Mouse (Mus musculus): Measurements from ENCODE around the gene Manf. TPM values are rescaled to one million over a fixed set of nuclear protein-coding genes. Genes with fewer than 3 reads are reported as not detected.

Gene Manf
- polyA plus RNA-seq, 1 experiment from 2014 or later, result 284 TPM

- Histone ChIP-seq H3K9ac (ENCODE audit: low read length) (peak within 1 kb of the TSS; percentile 75), H3K4me1 (ENCODE audit: control insufficient read depth, insufficient read depth, low read length) (no peaks in the 10 kb centered on the region), H3K27me3 (ENCODE audit: control insufficient read depth, insufficient read depth, low read length) (no peaks in the 10 kb centered on the region), H3K9me3 (ENCODE audit: control insufficient read depth, low read length) (no peaks in the 10 kb centered on the region), H3K27ac (ENCODE audit: low read depth, low read length) (peak within 1 kb of the TSS; percentile 80), H3K4me2 (ENCODE audit: low read depth) (peak within 1 kb of the TSS; percentile 73), H3K36me3 (ENCODE audit: control insufficient read depth, insufficient read depth, low read length) (no peaks in the 10 kb centered on the region), H3K4me3 (ENCODE audit: low read depth, low read length) (peak within 1 kb of the TSS; percentile 89)
- DNase-seq (ENCODE audit: low spot score) (peak; percentile 99), ATAC-seq (ENCODE audit: insufficient read depth, low FRiP score, low TSS enrichment) (peak; percentile 98)
- under 1% methylated on average over 40 of the region's 71 CpGs for WGBS
Observed at GRCm38 (mm10) chr9:106821618-106822380, 70.0 kb downstream of the Manf start, which contains the start of gene Dcaf1. Gene Dcaf1 (plus strand): TSS chr9:106821874.

GRCm38 (mm10) chr9:106821050-106821617, 70.6 kb downstream of the Manf start:
- Histone ChIP-seq H3K27ac (ENCODE audit: low read depth, low read length) (no peak overlapping the region), H3K4me2 (ENCODE audit: low read depth) (peak overlapping the region; percentile 39), H3K4me1 (ENCODE audit: control insufficient read depth, insufficient read depth, low read length) (no peaks in the 10 kb centered on the region), H3K9ac (ENCODE audit: low read length) (peak overlapping the region; percentile 40), H3K4me3 (ENCODE audit: low read depth, low read length) (peak overlapping the region; percentile 89), H3K36me3 (ENCODE audit: control insufficient read depth, insufficient read depth, low read length) (no peaks in the 10 kb centered on the region), H3K27me3 (ENCODE audit: control insufficient read depth, insufficient read depth, low read length) (no peaks in the 10 kb centered on the region), H3K9me3 (ENCODE audit: control insufficient read depth, low read length) (no peaks in the 10 kb centered on the region)
- WGBS, result 57% methylated on average over 15 of the region's 15 CpGs
- DNase-seq (ENCODE audit: low spot score), result no peak
- ATAC-seq (ENCODE audit: insufficient read depth, low FRiP score, low TSS enrichment), result no peak

GRCm38 (mm10) chr9:106819201-106819600, 72.6 kb downstream of the Manf start:
- no peaks in the 10 kb centered on the region for H3K4me1 ChIP-seq (ENCODE audit: control insufficient read depth, insufficient read depth, low read length)
- 77% methylated on average over 1 of the region's 1 CpGs for WGBS
- no peak overlapping the region for H3K9ac ChIP-seq (ENCODE audit: low read length)
- no peak overlapping the region for H3K4me2 ChIP-seq (ENCODE audit: low read depth)
- no peaks in the 10 kb centered on the region for H3K27me3 ChIP-seq (ENCODE audit: control insufficient read depth, insufficient read depth, low read length)
- H3K36me3 ChIP-seq (ENCODE audit: control insufficient read depth, insufficient read depth, low read length), result no peaks in the 10 kb centered on the region
- no peak for DNase-seq (ENCODE audit: low spot score)
- no peaks in the 10 kb centered on the region for H3K9me3 ChIP-seq (ENCODE audit: control insufficient read depth, low read length)
- H3K4me3 ChIP-seq (ENCODE audit: low read depth, low read length), result no peak overlapping the region
- no peak for ATAC-seq (ENCODE audit: insufficient read depth, low FRiP score, low TSS enrichment)
- no peak overlapping the region for H3K27ac ChIP-seq (ENCODE audit: low read depth, low read length)

- DNase-seq (ENCODE audit: low spot score) (no peak), ATAC-seq (ENCODE audit: insufficient read depth, low FRiP score, low TSS enrichment) (no peak)
- H3K4me3 ChIP-seq (ENCODE audit: low read depth, low read length), result no peak overlapping the region
- no peak overlapping the region for H3K27ac ChIP-seq (ENCODE audit: low read depth, low read length)
- no peaks in the 10 kb centered on the region for H3K9me3 ChIP-seq (ENCODE audit: control insufficient read depth, low read length)
- 76% methylated on average over 6 of the region's 6 CpGs for WGBS
- no peaks in the 10 kb centered on the region for H3K36me3 ChIP-seq (ENCODE audit: control insufficient read depth, insufficient read depth, low read length)
- no peak overlapping the region for H3K9ac ChIP-seq (ENCODE audit: low read length)
- no peak overlapping the region for H3K4me2 ChIP-seq (ENCODE audit: low read depth)
- no peaks in the 10 kb centered on the region for H3K4me1 ChIP-seq (ENCODE audit: control insufficient read depth, insufficient read depth, low read length)
- H3K27me3 ChIP-seq (ENCODE audit: control insufficient read depth, insufficient read depth, low read length), result no peaks in the 10 kb centered on the region
Observed at GRCm38 (mm10) chr9:106818191-106818590, 73.6 kb downstream of the Manf start.

- no peaks in the 10 kb centered on the region for H3K36me3 ChIP-seq (ENCODE audit: control insufficient read depth, insufficient read depth, low read length)
- H3K9ac ChIP-seq (ENCODE audit: low read length), result no peak overlapping the region
- H3K4me3 ChIP-seq (ENCODE audit: low read depth, low read length), result no peak overlapping the region
- H3K4me2 ChIP-seq (ENCODE audit: low read depth), result no peak overlapping the region
- DNase-seq (ENCODE audit: low spot score) (no peak), ATAC-seq (ENCODE audit: insufficient read depth, low FRiP score, low TSS enrichment) (no peak)
- H3K27ac ChIP-seq (ENCODE audit: low read depth, low read length), result no peak overlapping the region
- H3K27me3 ChIP-seq (ENCODE audit: control insufficient read depth, insufficient read depth, low read length), result no peaks in the 10 kb centered on the region
- no peaks in the 10 kb centered on the region for H3K4me1 ChIP-seq (ENCODE audit: control insufficient read depth, insufficient read depth, low read length)
- WGBS, result 86% methylated on average over 4 of the region's 4 CpGs
- H3K9me3 ChIP-seq (ENCODE audit: control insufficient read depth, low read length), result no peaks in the 10 kb centered on the region
Observed at GRCm38 (mm10) chr9:106806503-106806902, 85.3 kb downstream of the Manf start.

- Histone ChIP-seq H3K27ac (ENCODE audit: low read depth, low read length) (no peak overlapping the region), H3K9me3 (ENCODE audit: control insufficient read depth, low read length) (no peaks in the 10 kb centered on the region), H3K4me2 (ENCODE audit: low read depth) (no peak overlapping the region), H3K4me1 (ENCODE audit: control insufficient read depth, insufficient read depth, low read length) (peaks cover 10% of the 10 kb centered on the region; the same call in 1 of the 2 replicates), H3K27me3 (ENCODE audit: control insufficient read depth, insufficient read depth, low read length) (no peaks in the 10 kb centered on the region), H3K36me3 (ENCODE audit: control insufficient read depth, insufficient read depth, low read length) (no peaks in the 10 kb centered on the region), H3K9ac (ENCODE audit: low read length) (no peak overlapping the region), H3K4me3 (ENCODE audit: low read depth, low read length) (no peak overlapping the region)
- 75% methylated on average over 6 of the region's 6 CpGs for WGBS
- DNase-seq (ENCODE audit: low spot score) (no peak), ATAC-seq (ENCODE audit: insufficient read depth, low FRiP score, low TSS enrichment) (no peak)
Observed at GRCm38 (mm10) chr9:106790831-106791230, 100.9 kb downstream of the Manf start.

GRCm38 (mm10) chr9:106789363-106789762, 102.4 kb downstream of the Manf start:
- Histone ChIP-seq H3K4me2 (ENCODE audit: low read depth) (peak overlapping the region; percentile 88), H3K4me3 (ENCODE audit: low read depth, low read length) (peak overlapping the region; percentile 99), H3K9me3 (ENCODE audit: control insufficient read depth, low read length) (no peaks in the 10 kb centered on the region), H3K27ac (ENCODE audit: low read depth, low read length) (no peak overlapping the region), H3K27me3 (ENCODE audit: control insufficient read depth, insufficient read depth, low read length) (no peaks in the 10 kb centered on the region), H3K36me3 (ENCODE audit: control insufficient read depth, insufficient read depth, low read length) (no peaks in the 10 kb centered on the region), H3K9ac (ENCODE audit: low read length) (peak overlapping the region; percentile 99), H3K4me1 (ENCODE audit: control insufficient read depth, insufficient read depth, low read length) (peaks cover 10% of the 10 kb centered on the region; the same call in 1 of the 2 replicates)
- DNase-seq (ENCODE audit: low spot score), result no peak
- 28% methylated on average over 10 of the region's 10 CpGs for WGBS
- ATAC-seq (ENCODE audit: insufficient read depth, low FRiP score, low TSS enrichment), result no peak; the same call in 1 of the 2 replicates

- under 1% methylated on average over 48 of the region's 49 CpGs for WGBS
- Histone ChIP-seq H3K27ac (ENCODE audit: low read depth, low read length) (peak within 1 kb of the TSS; percentile 84), H3K36me3 (ENCODE audit: control insufficient read depth, insufficient read depth, low read length) (no peaks in the 10 kb centered on the region), H3K9me3 (ENCODE audit: control insufficient read depth, low read length) (no peaks in the 10 kb centered on the region), H3K27me3 (ENCODE audit: control insufficient read depth, insufficient read depth, low read length) (no peaks in the 10 kb centered on the region), H3K9ac (ENCODE audit: low read length) (peak within 1 kb of the TSS; percentile 99), H3K4me2 (ENCODE audit: low read depth) (peak within 1 kb of the TSS; percentile 88), H3K4me1 (ENCODE audit: control insufficient read depth, insufficient read depth, low read length) (peaks cover 10% of the 10 kb centered on the region; the same call in 1 of the 2 replicates), H3K4me3 (ENCODE audit: low read depth, low read length) (peak within 1 kb of the TSS; percentile 99)
- peak; percentile 90 for DNase-seq (ENCODE audit: low spot score)
- peak; percentile 88 for ATAC-seq (ENCODE audit: insufficient read depth, low FRiP score, low TSS enrichment)
Observed at GRCm38 (mm10) chr9:106788812-106789321, 102.9 kb downstream of the Manf start, which contains the start of gene Rad54l2. Gene Rad54l2 (minus strand): TSS chr9:106789194.

Data from neural tube, embryonic 11.5 days (tissue).